Mouse (Mus musculus) right cerebral cortex, postnatal 4 days (tissue): Measurements from ENCODE around the gene Ccdc28b.

ENCODE experiments used
- DNase-seq: peaks from one replicate; pipeline ENCODE4 v3.0.0-alpha.2; 2022

Ccdc28b gene

DNA sequence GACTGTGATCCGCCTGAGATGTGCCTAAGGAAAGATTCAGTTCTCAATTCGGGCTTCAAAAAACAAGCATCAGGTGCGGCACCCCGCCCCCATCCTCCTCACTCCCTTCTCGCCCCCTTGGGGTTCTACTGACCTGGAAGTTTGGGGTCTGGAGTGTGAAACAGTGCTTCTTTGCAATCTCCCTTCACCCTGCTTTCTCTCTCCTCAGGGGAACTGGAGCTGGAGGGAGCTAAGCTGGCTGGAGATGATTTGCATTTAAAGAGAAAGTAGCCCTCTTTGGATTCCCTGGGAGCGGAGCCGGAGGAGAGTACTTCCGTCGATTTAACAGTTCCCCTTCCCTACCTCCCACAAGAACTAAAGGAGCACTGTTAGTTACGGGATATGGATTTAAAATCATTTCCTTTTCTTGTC is at the start of gene Ccdc28b:
Gene Ccdc28b (minus strand): TSS at position 267 of the 411 bp plus-strand sequence.
- DNase-seq, result peak; percentile 57

DNA sequence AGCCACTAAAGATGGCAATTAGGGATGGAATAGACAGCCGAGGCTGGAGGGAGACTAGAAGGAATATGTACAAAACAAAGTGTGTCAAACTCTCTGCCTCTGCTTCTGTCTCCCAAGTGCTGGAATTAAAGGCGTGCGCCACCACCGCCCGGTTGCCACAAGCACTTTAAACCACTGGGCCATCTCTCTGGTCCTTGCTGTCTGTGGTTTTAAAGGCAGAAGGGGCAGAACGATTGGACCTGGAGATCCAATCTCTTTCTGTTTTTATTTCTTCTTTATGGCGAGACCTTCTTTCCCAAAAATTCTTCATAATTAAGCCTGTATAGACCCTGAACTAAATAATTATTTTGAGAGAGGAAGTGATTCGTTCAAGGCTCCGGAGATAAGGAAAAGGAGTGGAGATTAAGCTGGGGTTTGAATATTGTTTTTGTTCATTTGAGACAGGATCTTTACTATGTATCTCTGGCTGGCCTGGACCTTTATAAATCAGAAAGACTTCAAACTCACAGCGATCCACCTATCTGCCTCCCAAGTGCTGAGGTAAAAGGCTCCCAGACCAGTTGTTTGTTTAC is 49.2 kb upstream of the Ccdc28b start:
- no peak for DNase-seq

DNA sequence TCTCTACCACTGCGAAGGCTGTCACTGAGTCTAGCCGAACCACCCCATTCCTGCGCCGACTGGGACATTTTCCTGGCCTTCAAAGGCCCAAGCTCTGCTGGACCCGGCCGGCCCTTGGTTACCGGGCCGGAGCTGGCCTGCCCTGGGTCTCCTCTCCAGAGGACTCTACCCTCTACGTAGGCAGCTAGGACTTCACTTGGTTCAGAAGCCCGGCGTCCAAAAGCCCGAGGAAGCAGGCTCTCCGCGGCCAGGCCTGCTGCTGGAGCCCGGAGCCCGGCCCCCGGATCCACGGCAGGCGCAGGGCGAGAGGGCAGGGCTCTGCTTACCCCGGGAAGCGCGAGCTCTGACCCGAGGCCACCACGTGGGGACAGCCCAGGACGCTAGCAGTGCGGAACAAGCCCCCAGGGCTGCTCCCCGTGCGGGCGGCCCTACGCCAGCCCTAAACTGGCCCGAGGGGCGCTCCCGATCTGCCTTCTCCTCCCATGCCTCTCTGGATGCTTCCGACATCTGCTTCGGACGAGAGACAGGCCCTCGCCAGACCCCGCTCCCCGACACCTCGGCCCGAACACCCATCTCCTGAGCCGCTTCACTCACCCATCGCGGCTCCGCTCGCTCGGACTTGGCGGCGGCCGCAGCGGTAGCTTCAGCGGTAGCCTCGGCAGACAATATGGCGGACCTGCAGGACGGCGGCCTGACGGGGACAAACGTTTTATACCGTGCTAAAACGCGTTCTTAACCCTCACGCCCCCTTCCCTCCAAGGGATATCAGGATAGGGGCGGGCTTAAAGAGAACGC is 48.5 kb upstream of the Ccdc28b start, which contains the start of gene Kpna6:
Gene Kpna6 (minus strand): TSS at position 685 of the 795 bp plus-strand sequence.
- peak; percentile 85 for DNase-seq

DNA sequence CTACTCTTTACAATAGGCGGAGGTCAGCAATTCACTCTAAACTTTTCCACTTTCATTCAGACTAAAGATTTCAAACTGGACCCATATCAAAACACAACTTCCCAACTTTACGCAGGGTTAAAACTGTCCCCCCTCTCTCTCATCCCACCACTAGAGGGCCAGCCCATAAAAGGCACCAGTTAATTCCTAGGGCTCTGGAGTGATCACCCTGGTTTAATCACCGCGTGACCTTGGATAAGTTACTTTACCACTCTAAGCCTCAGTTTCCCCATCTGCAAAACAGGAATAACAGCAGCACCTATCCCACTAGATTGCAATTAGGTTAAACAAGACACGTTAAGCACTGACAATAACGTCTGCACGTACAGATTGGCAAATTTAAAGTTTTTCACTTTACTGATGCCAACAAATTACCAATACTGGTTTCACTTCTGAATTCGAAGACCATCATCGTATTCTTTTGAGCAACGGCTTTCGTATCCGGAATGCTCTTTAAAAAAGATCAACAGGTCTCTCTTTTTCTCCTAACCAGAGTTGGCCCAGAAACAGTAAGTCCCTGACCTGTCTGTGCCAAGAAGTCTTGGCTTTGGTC is 47.8 kb upstream of the Ccdc28b start:
- DNase-seq, result peak; percentile 20

GRCm38 (mm10) chr4:129662255-129662813 is 38.6 kb upstream of the Ccdc28b start:
- DNase-seq, result no peak

DNA sequence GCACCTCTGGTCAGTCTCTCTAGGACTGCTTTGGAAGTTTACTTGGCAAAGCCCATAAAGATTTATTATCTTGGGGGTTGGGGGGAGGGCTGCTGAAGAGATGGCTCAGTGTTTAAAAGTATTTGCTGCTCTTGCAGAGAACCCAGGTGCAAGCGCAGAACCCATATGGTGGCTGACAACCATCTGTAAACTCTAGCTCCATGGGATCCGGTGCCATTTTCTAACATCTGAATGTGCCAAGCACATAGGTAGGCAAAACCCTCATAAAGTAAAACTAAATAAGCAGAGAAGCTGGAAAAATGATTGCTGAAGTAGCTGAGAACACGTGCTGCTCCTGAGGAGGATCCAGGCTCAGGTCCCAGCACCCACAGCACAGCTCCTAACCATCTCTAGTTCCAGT is 37.8 kb upstream of the Ccdc28b start:
- DNase-seq, result no peak

DNA sequence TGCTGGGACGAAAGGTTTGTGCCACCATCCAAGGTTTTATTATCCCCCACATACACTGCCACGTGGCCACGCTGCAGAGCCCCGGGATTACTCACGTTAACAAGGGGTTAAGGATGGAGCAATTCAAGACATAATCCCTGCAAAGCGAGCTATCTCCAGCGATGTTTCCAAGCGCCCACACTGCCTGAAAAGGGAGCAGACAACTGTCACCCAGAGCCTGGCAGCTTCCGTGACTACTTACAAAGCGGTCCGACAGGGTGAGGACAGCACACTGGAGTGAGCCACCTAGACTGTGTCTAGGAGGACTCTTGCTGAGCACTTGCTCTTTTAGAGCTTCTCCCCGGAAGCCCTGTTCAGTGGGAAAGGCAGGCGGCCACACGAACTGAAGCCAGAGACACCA is 31.0 kb upstream of the Ccdc28b start:
- DNase-seq, result no peak

GRCm38 (mm10) chr4:129650359-129650758 is 26.6 kb upstream of the Ccdc28b start:
- DNase-seq, result no peak

DNA sequence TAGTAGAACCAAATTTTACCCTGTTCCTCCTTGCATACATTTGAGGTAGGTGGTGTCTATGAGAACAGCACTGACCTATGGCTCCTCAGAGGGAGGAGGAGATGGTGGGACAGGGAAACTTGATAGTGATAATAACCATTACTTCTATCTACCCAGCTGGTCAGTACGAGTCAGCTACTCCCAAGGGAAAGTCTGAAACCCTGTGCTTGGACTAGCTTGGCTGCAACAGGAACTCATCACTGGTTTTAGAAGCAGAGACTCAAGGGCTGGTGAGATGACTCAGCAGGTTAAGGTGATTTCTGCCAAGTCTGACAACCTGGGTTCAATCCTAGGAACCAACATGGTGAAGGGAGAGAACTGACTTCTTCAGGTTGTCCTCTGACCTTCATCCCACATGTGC is 24.9 kb upstream of the Ccdc28b start:
- DNase-seq, result no peak

GRCm38 (mm10) chr4:129645204-129645603 is 21.5 kb upstream of the Ccdc28b start:
- no peak for DNase-seq

- DNase-seq, result no peak
Observed at GRCm38 (mm10) chr4:129641756-129642155, 18.0 kb upstream of the Ccdc28b start.

- peak; percentile 99 for DNase-seq
Observed at GRCm38 (mm10) chr4:129640638-129641467, 17.1 kb upstream of the Ccdc28b start, which contains the start of gene Txlna. Gene Txlna, minus strand, starts transcription at chr4:129641065.

DNA sequence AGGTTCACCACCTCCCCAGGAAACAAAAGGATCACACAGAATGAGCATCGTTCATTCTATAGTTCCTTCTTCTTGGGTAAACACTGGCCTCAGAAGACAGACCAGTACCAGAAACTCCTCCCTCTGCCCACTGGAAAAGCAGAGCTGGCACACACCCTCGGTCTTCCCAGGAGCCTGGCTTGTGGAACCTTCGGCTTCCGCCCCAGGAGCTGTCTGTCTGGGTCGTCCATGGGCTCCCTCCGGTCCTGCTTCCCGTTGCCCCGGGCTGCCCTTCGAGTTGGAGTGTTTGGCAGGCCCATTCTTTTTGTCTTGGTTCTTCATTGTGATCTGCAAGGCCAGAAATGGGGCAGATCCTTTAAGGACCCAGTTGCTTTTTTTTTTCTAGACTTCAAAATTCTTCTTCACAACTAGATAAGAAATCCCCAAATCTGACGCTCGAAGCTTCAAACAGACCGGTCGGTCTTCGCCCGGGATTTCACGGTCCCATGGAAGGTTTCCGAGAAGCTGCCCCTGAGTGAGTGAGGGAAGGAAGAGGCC is 16.4 kb upstream of the Ccdc28b start:
- DNase-seq, result no peak

DNA sequence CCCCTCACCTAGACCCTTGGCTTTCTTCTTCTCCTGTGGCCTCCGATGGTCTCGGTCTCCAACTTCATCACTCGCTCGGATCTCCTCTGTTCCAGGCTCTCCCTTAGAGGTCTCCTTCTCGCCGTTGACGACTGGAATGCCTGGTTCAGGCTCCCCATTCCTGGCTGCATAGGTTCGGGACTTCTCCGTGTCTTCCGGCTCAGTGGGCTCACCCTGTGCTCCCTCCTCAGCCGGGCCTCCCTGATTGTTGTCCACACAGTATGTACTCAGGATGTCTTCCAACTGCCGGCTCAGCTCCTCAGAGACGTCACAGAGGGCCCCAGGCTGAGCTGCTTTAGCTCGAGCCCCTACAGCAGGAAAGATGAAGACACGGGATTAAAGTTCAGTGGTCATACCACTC is 15.5 kb upstream of the Ccdc28b start:
- no peak for DNase-seq

DNA sequence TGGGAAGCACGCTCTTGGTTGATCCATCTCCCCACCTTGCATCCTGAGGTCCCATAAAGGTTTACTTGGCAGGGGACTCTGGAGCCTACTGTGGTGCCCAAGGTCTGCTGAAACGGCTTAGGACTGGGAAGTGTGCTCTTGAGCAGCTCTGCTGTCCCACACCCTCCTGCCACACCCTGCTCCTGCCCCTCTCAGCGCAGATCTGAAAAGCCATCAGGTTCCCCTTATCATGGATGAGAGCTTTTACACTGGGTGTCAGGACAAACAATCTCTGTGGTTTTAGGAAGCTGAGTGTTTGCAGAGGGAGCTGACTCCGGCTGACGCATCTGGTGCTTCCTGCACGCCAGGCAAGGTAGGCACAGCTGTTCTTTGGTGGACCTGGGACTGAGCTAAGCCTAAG is 10.1 kb upstream of the Ccdc28b start:
- DNase-seq, result no peak

DNA sequence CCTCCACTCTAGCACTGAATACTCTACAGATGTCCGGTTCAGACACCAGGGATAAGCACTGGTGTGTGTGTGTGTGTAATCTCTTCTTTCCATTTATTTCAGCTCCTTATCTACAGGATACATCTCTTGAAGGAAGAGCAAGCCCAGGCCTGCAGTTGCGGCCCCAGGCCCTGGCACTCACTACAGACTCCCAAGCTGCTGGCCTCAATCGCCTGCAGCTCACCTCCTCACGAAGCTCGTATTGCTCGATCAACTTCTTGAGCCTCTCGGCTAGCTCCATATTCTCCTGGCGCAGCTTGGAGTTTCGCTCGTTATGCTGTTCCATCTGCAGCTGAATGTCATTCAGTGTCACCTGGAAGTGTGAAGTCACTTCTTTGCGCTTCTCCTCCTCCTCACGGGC is 8.1 kb upstream of the Ccdc28b start:
- no peak for DNase-seq

DNA sequence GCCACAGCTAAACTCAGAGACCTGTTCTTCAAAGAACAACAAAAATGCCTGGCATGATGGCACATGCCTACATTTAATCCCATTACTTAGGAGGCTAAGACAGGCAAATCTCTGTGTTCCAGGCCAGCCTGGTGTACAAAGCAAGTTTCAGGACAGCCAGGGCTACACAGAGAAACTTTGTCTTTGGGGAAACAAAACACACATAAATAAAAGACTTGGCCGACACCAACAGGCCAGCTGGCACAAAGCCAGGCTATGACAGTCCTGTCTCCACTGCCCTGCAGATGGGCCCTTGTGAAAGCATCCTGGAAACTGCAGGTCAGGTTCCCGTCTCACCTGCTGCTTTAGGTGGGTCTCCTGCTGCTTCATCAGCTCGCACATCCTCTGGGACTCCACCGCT is 7.2 kb upstream of the Ccdc28b start:
- DNase-seq, result no peak

DNA sequence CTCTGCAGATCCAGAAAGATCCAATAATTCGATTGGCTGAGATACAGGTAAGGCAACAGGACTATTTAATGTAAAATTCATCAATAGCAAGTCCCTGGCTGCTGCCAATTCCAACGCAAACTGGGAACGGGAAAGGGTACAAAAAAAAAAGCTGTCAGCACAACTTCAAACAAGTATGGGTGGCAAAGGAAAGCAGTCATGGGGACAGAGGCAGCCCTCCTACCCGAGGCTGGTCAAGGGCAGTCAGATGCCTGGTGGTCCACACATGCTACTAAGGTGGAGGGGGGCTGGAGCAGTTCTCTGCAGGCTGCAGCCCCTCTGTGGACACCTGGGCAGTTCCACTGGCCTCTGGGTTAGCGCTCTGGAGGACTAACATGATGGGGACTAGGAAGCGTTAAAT is 2.3 kb upstream of the Ccdc28b start:
- no peak for DNase-seq

DNA sequence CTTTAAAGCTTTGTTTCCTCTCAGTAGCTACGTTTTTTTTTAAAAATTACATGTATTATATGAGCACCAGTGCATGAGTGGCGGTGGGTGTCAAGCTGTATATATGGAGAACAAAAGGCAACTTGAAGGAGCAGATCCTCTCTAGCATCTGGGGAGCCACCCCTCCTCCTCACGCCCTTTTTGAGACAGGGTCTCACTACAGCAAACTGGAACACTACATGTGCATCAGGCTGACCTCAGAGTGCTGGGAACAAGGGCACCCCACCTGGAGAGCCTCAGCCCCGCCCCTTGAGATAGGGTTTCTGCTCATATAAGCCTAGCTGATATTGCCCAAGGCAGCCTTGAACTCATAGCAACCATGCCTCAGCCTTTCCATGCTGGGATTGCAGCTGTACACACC is 1.7 kb upstream of the Ccdc28b start:
- no peak for DNase-seq

- DNase-seq, result peak; percentile 59
Observed at GRCm38 (mm10) chr4:129625029-129625370, 1.3 kb upstream of the Ccdc28b start.

DNA sequence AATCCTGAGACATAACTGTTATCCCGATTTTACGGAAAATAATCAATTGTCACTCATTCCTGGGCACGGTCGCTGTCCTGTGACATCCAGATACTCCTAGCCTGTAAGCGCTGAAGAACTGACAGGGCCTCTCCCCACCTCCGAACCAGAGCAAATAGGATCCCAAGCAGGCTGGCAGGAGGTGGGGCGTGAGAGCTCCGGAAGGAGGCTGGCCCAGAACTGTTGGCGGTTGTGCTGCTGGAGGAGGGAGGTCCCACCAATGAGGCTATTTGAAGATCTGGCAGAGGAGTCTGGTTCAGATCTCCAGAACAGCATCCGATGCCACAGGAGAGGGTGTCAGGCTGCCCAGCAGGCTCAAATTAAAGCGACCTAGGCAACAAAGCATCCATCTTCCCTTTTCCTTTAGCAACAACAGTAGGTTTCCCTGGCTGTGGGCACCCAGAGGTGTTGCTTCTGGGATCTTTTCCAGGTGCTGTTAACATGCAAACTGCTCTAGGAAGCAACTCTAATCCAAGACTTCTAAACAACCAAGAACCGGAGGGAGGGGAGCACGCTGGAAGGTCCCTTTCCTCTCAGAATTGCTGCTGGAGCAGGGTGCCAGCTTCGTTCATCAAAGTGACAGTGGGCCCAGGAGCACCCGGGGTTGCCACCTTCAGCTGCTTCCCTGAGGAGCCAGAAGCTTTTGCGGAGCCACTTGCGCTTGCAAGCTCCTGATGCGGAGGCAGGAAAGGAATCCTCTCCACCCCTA is 708 bp upstream of the Ccdc28b start:
- peak; percentile 74 for DNase-seq
